Mouse (Mus musculus) intestine, postnatal 0 days (tissue): ENCODE data around the gene Plpp3. TPM values are rescaled to one million over a fixed set of nuclear protein-coding genes. Genes with fewer than 3 reads are reported as not detected.

Experiments used
- ATAC-seq: fragments of 200-750 bp; cut with Nextera tagmentation; 2 replicates; pipeline ENCODE4 v1.8.0; 2017; ENCODE audit warnings: mild to moderate bottlenecking, moderate TSS enrichment, moderate library complexity
- H3K27ac ChIP-seq: fragments of 300-500 bp; sonication (generic); 2 replicates; pipeline ENCODE4 v1.5.1; 2014; ENCODE audit warnings: mild to moderate bottlenecking, low read depth, low read length, moderate library complexity
- H3K27me3 ChIP-seq: fragments of 300-500 bp; sonication (generic); replicated peaks from 2 replicates; pipeline ENCODE4 v1.6.1; 2014; ENCODE audit warnings: low read length, mixed read lengths; ENCODE audit not compliant: control insufficient read depth, insufficient read depth
- H3K36me3 ChIP-seq: fragments of 300-500 bp; sonication (generic); 2 replicates; pipeline ENCODE4 v1.6.1; 2014; ENCODE audit warnings: mild to moderate bottlenecking, moderate library complexity; ENCODE audit not compliant: control insufficient read depth, insufficient read depth
- H3K4me1 ChIP-seq: fragments of 300-500 bp; sonication (generic); replicated peaks from 2 replicates; pipeline ENCODE4 v1.6.1; 2014; ENCODE audit warnings: antibody characterized with exemption, low read length, mixed read lengths; ENCODE audit not compliant: control insufficient read depth, insufficient read depth
- H3K4me2 ChIP-seq: fragments of 300-500 bp; sonication (generic); replicated peaks from 2 replicates; pipeline ENCODE4 v1.6.1; 2014; ENCODE audit warnings: low read depth, mild to moderate bottlenecking, moderate library complexity
- H3K4me3 ChIP-seq: fragments of 300-500 bp; sonication (generic); 2 replicates; pipeline ENCODE4 v1.5.1; 2014; ENCODE audit warnings: low read depth, low read length
- H3K9ac ChIP-seq: fragments of 300-500 bp; sonication (generic); 2 replicates; pipeline ENCODE4 v1.6.1; 2014; ENCODE audit warnings: mild to moderate bottlenecking, low read depth, low read length
- H3K9me3 ChIP-seq: fragments of 300-500 bp; sonication (generic); 2 replicates; pipeline ENCODE4 v1.6.1; 2016; ENCODE audit warnings: mixed run types; ENCODE audit not compliant: control insufficient read depth
- CTCF ChIP-seq: sonication (generic); IDR thresholded peaks from 2 replicates; pipeline ENCODE4 v1.5.1; 2016; ENCODE audit warnings: low read depth, mild to moderate bottlenecking, control low read depth, antibody characterized with exemption, moderate library complexity
- WGBS: fragments of 180-500 bp; shearing (Covaris S2); extraction: QIAGEN DNeasy Blood & Tissue Kit; methylation state at CpG from one replicate; pipeline ENCODE4 v1.1.7; 2014; 5-methylcytosine and 5-hydroxymethylcytosine counted together
- polyA plus RNA-seq: library from polyadenylated mRNA; unstranded; fragments of >200 nt; fragmentation: Nextera tagmentation; extraction: Ambion mirVana; gene quantifications from 2 replicates; pipeline ENCODE4 v1.2.1, GENCODE M21; 2015

Plpp3 gene
- polyA plus RNA-seq, 1 experiment from 2014 or later, result 84.1 TPM

DNA sequence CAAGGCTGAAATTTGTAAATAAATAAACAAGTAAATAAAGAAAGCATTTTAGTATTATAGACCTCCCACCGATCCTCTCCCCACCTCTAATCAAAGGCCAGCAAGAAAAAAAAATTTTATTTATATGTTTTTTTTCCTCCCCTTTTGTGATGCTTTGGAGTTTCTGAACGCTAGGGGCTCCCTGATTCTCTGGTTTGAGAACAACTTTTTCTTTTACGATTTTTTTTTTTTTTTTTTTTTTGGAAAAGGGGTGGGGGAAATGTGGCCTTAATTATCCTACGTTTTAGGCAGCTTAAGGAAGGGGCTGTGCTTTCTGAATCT is 232 bp upstream of the Plpp3 start:
- peak; percentile 61 for TF ChIP-seq CTCF
- peak overlapping the region; percentile 64 for H3K4me2 ChIP-seq
- peak overlapping the region; percentile 98 for H3K4me3 ChIP-seq
- no peaks in the 10 kb centered on the region for H3K27me3 ChIP-seq
- H3K4me1 ChIP-seq, result no peaks in the 10 kb centered on the region
- WGBS, result under 1% methylated on average over 4 of the region's 4 CpGs
- no peaks in the 10 kb centered on the region for H3K9me3 ChIP-seq
- no peaks in the 10 kb centered on the region for H3K36me3 ChIP-seq
- peak overlapping the region; percentile 92 for H3K9ac ChIP-seq
- ATAC-seq, result no peak
- peak overlapping the region; percentile 94 for H3K27ac ChIP-seq

DNA sequence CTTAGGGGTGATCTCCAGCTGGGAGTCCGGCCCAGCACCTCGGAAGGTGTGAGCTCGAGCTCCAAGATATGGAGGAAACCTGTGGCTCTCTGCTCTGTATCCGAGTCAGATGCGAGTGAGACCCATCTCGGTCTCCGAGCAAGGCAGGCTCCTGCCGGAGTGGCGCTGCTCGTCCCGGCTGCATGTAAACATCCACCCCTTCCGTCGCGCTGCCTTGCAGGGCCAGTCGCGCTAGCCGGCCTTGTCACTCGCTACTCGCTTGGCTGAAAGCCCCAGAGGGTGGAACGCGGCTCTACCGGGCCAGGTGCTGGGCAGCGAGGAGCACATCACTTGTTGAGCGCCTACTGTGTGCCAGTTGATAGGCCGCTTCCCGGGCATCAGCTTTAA is 1.0 kb downstream of the Plpp3 start:
- no peaks in the 10 kb centered on the region for H3K4me1 ChIP-seq
- H3K9me3 ChIP-seq, result no peaks in the 10 kb centered on the region
- peak overlapping the region; percentile 98 for H3K4me3 ChIP-seq
- peak; percentile 66 for TF ChIP-seq CTCF
- peak overlapping the region; percentile 92 for H3K9ac ChIP-seq
- ATAC-seq, result peak; percentile 48
- under 1% methylated on average over 26 of the region's 26 CpGs for WGBS
- no peaks in the 10 kb centered on the region for H3K36me3 ChIP-seq
- H3K27me3 ChIP-seq, result no peaks in the 10 kb centered on the region
- H3K27ac ChIP-seq, result peak overlapping the region; percentile 94
- peak overlapping the region; percentile 64 for H3K4me2 ChIP-seq

DNA sequence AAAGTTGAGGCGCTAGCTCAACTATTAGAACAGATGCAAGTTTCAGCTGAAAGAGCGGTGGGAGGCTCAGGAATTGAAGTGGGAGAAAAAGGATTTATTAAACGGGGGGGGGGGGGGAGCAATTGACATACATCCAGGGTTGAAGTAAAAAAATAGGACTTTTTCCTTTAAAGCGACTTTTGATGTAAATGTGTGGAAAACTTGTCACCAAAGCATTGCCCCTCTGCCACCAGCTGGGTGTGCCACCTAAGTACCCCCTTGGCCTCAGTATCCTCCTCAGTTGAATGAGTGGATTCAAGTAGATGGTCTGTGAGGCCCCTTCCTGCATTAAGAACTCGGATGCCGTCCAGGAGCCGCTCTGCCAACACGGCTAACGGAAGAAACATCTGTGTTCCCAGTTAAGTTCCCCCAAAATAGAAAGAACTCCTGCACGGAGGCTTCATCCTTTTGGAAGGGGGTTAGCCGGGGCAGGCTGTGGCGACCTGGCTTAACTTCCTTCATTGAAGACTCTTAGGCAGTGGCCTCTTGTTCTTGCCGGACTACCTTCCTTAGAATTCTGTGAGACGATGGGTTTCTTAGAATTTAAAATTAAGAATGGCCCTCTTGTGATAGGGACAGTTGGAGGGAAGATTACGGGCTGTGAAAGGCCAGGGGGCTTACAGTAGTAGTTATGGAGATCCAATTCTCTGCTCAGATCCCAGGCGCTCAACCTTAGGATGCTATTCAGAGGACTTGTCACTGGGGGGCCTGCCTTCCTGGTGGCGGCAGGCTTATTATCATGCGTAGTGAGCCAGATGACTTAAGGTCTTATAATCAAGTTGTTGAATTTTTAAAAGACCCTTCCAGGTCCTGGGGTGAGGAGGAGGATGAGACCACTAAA is 1.7 kb downstream of the Plpp3 start:
- TF ChIP-seq CTCF, result peak; percentile 58
- Histone ChIP-seq H3K27ac (peak overlapping the region; percentile 94), H3K4me3 (peak overlapping the region; percentile 98), H3K9ac (peak overlapping the region; percentile 92), H3K4me2 (peak overlapping the region; percentile 64), H3K36me3 (no peaks in the 10 kb centered on the region; the same call in 1 of the 2 replicates), H3K27me3 (no peaks in the 10 kb centered on the region), H3K9me3 (no peaks in the 10 kb centered on the region), H3K4me1 (no peaks in the 10 kb centered on the region)
- ATAC-seq, result no peak
- 17% methylated on average over 18 of the region's 18 CpGs for WGBS

GRCm38 (mm10) chr4:105159531-105159870 is 2.4 kb downstream of the Plpp3 start:
- 36% methylated on average over 6 of the region's 6 CpGs for WGBS
- Histone ChIP-seq H3K4me3 (peak overlapping the region; percentile 98), H3K27me3 (no peaks in the 10 kb centered on the region), H3K4me2 (peak overlapping the region; percentile 64), H3K9me3 (no peaks in the 10 kb centered on the region), H3K4me1 (no peaks in the 10 kb centered on the region), H3K9ac (peak overlapping the region; percentile 92), H3K36me3 (no peaks in the 10 kb centered on the region; the same call in 1 of the 2 replicates), H3K27ac (peak overlapping the region; percentile 94; the same call in 1 of the 2 replicates)
- TF ChIP-seq CTCF, result no peak
- ATAC-seq, result no peak

GRCm38 (mm10) chr4:105160470-105160869 is 3.3 kb downstream of the Plpp3 start:
- Histone ChIP-seq H3K27ac (no peak overlapping the region), H3K4me1 (0 out of 2 replicates have a peak, but pooled peaks cover 3% of the 10 kb centered on the region), H3K36me3 (no peaks in the 10 kb centered on the region; the same call in 1 of the 2 replicates), H3K27me3 (no peaks in the 10 kb centered on the region), H3K4me2 (peak overlapping the region; percentile 64), H3K9me3 (no peaks in the 10 kb centered on the region), H3K9ac (0 out of 2 replicates have a peak overlapping the region, but pooled peaks have one; percentile 7), H3K4me3 (peak overlapping the region; percentile 98)
- no peak for ATAC-seq
- TF ChIP-seq CTCF, result no peak
- whole genome bisulfite sequencing, result 88% methylated on average over 6 of the region's 6 CpGs

- 79% methylated on average over 6 of the region's 6 CpGs for WGBS
- no peak for TF ChIP-seq CTCF
Measured at GRCm38 (mm10) chr4:105162014-105162413, 4.9 kb downstream of the Plpp3 start.

More at GRCm38 (mm10) chr4:105162014-105162413, 4.9 kb downstream of the Plpp3 start:
- H3K4me1 ChIP-seq, result 0 out of 2 replicates have a peak, but pooled peaks cover 3% of the 10 kb centered on the region
- no peak overlapping the region for H3K9ac ChIP-seq
- no peaks in the 10 kb centered on the region for H3K27me3 ChIP-seq
- no peaks in the 10 kb centered on the region; the same call in 1 of the 2 replicates for H3K36me3 ChIP-seq
- H3K4me3 ChIP-seq, result no peak overlapping the region
- H3K9me3 ChIP-seq, result no peaks in the 10 kb centered on the region
- no peak for ATAC-seq
- H3K27ac ChIP-seq, result 0 out of 2 replicates have a peak overlapping the region, but pooled peaks have one; percentile 21
- no peak overlapping the region for H3K4me2 ChIP-seq
